Mouse (Mus musculus) ES-E14 (cell line): ENCODE data around the gene Gm815. TPM values are rescaled to one million over a fixed set of nuclear protein-coding genes. Genes with fewer than 3 reads are reported as not detected.

Source experiments
- DNase-seq: peaks from one replicate; pipeline ENCODE4 v3.0.0-alpha.2; 2013; ENCODE audit warnings: low read depth, low spot score
- H3K27ac ChIP-seq: 2 replicates; pipeline ENCODE4 v1.5.1; 2012; ENCODE audit warnings: low read depth, mild to moderate bottlenecking, low read length, moderate library complexity, mixed read lengths; ENCODE audit not compliant: poor library complexity, insufficient read depth, severe bottlenecking
- H3K36me3 ChIP-seq: 2 replicates; pipeline ENCODE4 v1.6.1; 2012; ENCODE audit warnings: mild to moderate bottlenecking, low read length, moderate library complexity, mixed read lengths; ENCODE audit not compliant: control insufficient read depth, poor library complexity, insufficient read depth, severe bottlenecking
- H3K4me1 ChIP-seq, 2 experiments: fragments of 150-350 bp in 1 of 2; sonication (generic) in 1 of 2; 2 replicates each; pipeline ENCODE4 v1.6.1; 2012; ENCODE audit warnings: low read length in 2 of 2, mild to moderate bottlenecking in 1 of 2, mixed read lengths in 1 of 2; ENCODE audit not compliant: control insufficient read depth in 2 of 2, insufficient read depth in 2 of 2, poor library complexity in 1 of 2
- H3K4me3 ChIP-seq, 2 experiments: fragments of 150-350 bp in 1 of 2; sonication (generic) in 1 of 2; 2 replicates each; pipeline ENCODE4 v1.5.1; 2012; ENCODE audit warnings: low read length in 2 of 2, low read depth in 1 of 2, mild to moderate bottlenecking in 1 of 2, mixed read lengths in 1 of 2; ENCODE audit not compliant: insufficient read depth in 1 of 2, poor library complexity in 1 of 2, severe bottlenecking in 1 of 2
- H3K9ac ChIP-seq: 2 replicates; pipeline ENCODE4 v1.6.1; 2012; ENCODE audit warnings: low read depth, mild to moderate bottlenecking, low read length, mixed read lengths; ENCODE audit not compliant: poor library complexity, insufficient read depth, severe bottlenecking
- H3K9me3 ChIP-seq: fragments of 150-350 bp; sonication (generic); 2 replicates; pipeline ENCODE4 v1.6.1; 2012; ENCODE audit warnings: low read depth, mild to moderate bottlenecking, low read length; ENCODE audit not compliant: control insufficient read depth, insufficient read depth
- CHD2 ChIP-seq: IDR thresholded peaks from 2 replicates; pipeline ENCODE4 v1.6.1; 2014; ENCODE audit warnings: mild to moderate bottlenecking, low read depth, low read length, inconsistent platforms
- HCFC1 ChIP-seq: IDR thresholded peaks from 2 replicates; pipeline ENCODE4 v1.6.1; 2012; ENCODE audit warnings: low read length, inconsistent platforms, borderline replicate concordance; ENCODE audit not compliant: insufficient read depth
- MAFK ChIP-seq: IDR thresholded peaks from 2 replicates; pipeline ENCODE4 v1.6.1; 2014; ENCODE audit warnings: mild to moderate bottlenecking, low read depth, low read length, inconsistent platforms; ENCODE audit not compliant: insufficient read depth
- ZC3H11A ChIP-seq: IDR thresholded peaks from 2 replicates; pipeline ENCODE4 v1.6.1; 2012; ENCODE audit warnings: low read depth, mild to moderate bottlenecking, inconsistent platforms, low read length, borderline replicate concordance
- ZNF384 ChIP-seq: IDR thresholded peaks from 2 replicates; pipeline ENCODE4 v1.6.1; 2012; ENCODE audit warnings: low read depth, low read length, inconsistent platforms
- in situ Hi-C, 2 experiments: fragments of 600-800 bp; cut with MboI; formaldehyde crosslinking; loops; one replicate each; pipeline ENCODE4 v1.15.1; 2025; ENCODE audit warnings: low sequenced_read_pairs in 2 of 2, inconsistent platforms in 1 of 2; ENCODE audit not compliant: unreplicated experiment in 2 of 2
- total RNA-seq: library from RNA; depleted of rRNA; stranded (reverse); fragments of 300-350 nt; gene quantifications from 2 replicates; pipeline ENCODE4 v1.2.3, GENCODE M21; 2012

The Gm815 gene
- total RNA-seq, 1 experiment: not detected

- no peak for TF ChIP-seq HCFC1
- no peaks in the 10 kb centered on the region for H3K9me3 ChIP-seq
- H3K36me3 ChIP-seq: no peaks in the 10 kb centered on the region
- no peak overlapping the region for H3K27ac ChIP-seq
- H3K9ac ChIP-seq: no peak overlapping the region
- in situ Hi-C loops: no loop called here
- peaks cover 0 to 6% of the 10 kb centered on the region in 2 experiments; a peak in 2 of 4 replicates for H3K4me1 ChIP-seq
- no peak for DNase-seq
- no peak overlapping the region for H3K4me3 ChIP-seq
These were observed 10.1 kb upstream of the Gm815 start for GRCm38 (mm10) chr19:26875601-26876000.

GRCm38 (mm10) chr19:26877180-26877775 lies 8.4 kb upstream of the Gm815 start:
- H3K27ac ChIP-seq: no peak overlapping the region; the same call in 1 of the 2 replicates
- DNase-seq: peak; percentile 30
- no peaks in the 10 kb centered on the region for H3K9me3 ChIP-seq
- H3K36me3 ChIP-seq: no peaks in the 10 kb centered on the region
- H3K9ac ChIP-seq: no peak overlapping the region
- peaks cover 0 to 4% of the 10 kb centered on the region in 2 experiments; a peak in 2 of 4 replicates for H3K4me1 ChIP-seq
- no peak for TF ChIP-seq HCFC1
- in situ Hi-C loops: no loop called here
- no peak overlapping the region for H3K4me3 ChIP-seq

GRCm38 (mm10) chr19:26879856-26880255 lies 5.8 kb upstream of the Gm815 start:
- no peak overlapping the region for H3K4me3 ChIP-seq
- no peaks in the 10 kb centered on the region for H3K36me3 ChIP-seq
- in situ Hi-C loops: no loop called here
- peaks cover 0 to 4% of the 10 kb centered on the region in 2 experiments; a peak in 2 of 4 replicates for H3K4me1 ChIP-seq
- DNase-seq: no peak
- H3K9ac ChIP-seq: no peak overlapping the region
- TF ChIP-seq MAFK (no peak), CHD2 (no peak), ZNF384 (no peak), HCFC1 (no peak), ZC3H11A (no peak)
- H3K27ac ChIP-seq: no peak overlapping the region
- no peaks in the 10 kb centered on the region for H3K9me3 ChIP-seq

- Histone ChIP-seq H3K9me3 (no peaks in the 10 kb centered on the region), H3K4me1 (peaks cover 0 to 4% of the 10 kb centered on the region in 2 experiments; a peak in 2 of 4 replicates), H3K27ac (no peak overlapping the region), H3K36me3 (no peaks in the 10 kb centered on the region), H3K4me3 (no peak overlapping the region), H3K9ac (no peak overlapping the region)
- no peak for DNase-seq
- TF ChIP-seq ZNF384: no peak
- no peak for TF ChIP-seq MAFK
- TF ChIP-seq ZC3H11A: no peak
- TF ChIP-seq CHD2: no peak
- no peak for TF ChIP-seq HCFC1
- in situ Hi-C loops: no loop called here
These were observed 3.7 kb upstream of the Gm815 start for GRCm38 (mm10) chr19:26881866-26882427.

- Histone ChIP-seq H3K36me3 (no peaks in the 10 kb centered on the region), H3K4me3 (no peak overlapping the region), H3K4me1 (no peaks in the 10 kb centered on the region; a peak in 1 of 4 replicates), H3K27ac (no peak overlapping the region), H3K9me3 (no peaks in the 10 kb centered on the region), H3K9ac (no peak overlapping the region)
- in situ Hi-C loops: no loop called here
- TF ChIP-seq CHD2: no peak
- TF ChIP-seq ZNF384: no peak
- TF ChIP-seq ZC3H11A: no peak
- TF ChIP-seq MAFK: no peak
- no peak for TF ChIP-seq HCFC1
- DNase-seq: no peak
These were observed 2.5 kb downstream of the Gm815 start for GRCm38 (mm10) chr19:26888171-26888570.
